Mouse (Mus musculus) liver, embryonic 14.5 days (tissue): ENCODE data around the gene Mtnr1a. TPM values are rescaled to one million over a fixed set of nuclear protein-coding genes. Genes with fewer than 3 reads are reported as not detected.
A peak's percentile ranks its signal among the peaks of the same experiment; 100 is the strongest.

Experiments used
- ATAC-seq: fragments of 200-750 bp; cut with Nextera tagmentation; 2 replicates; pipeline ENCODE4 v1.8.0; 2017; ENCODE audit warnings: moderate number of reproducible peaks, mild to moderate bottlenecking, moderate library complexity; ENCODE audit not compliant: insufficient read depth
- DNase-seq, 3 experiments: peaks; one replicate each; pipeline ENCODE4 v3.0.0-alpha.2; 2012 to 2013; ENCODE audit warnings: low read depth in 3 of 3, low spot score in 3 of 3
- H3K27ac ChIP-seq: fragments of 300-500 bp; sonication (generic); 2 replicates; pipeline ENCODE4 v1.5.1; 2014; ENCODE audit warnings: moderate library complexity, mild to moderate bottlenecking, control low read depth, inconsistent platforms
- H3K27me3 ChIP-seq: fragments of 300-500 bp; sonication (generic); 2 replicates; pipeline ENCODE4 v1.6.1; 2014; ENCODE audit warnings: mild to moderate bottlenecking, low read length, moderate library complexity; ENCODE audit not compliant: control insufficient read depth, insufficient read depth
- H3K36me3 ChIP-seq: fragments of 300-500 bp; sonication (generic); replicated peaks from 2 replicates; pipeline ENCODE4 v1.6.1; 2014; ENCODE audit warnings: low read depth; ENCODE audit not compliant: control insufficient read depth, insufficient read depth
- H3K4me1 ChIP-seq, 2 experiments: fragments of 200-500 bp in 1 of 2; fragments of 300-500 bp in 1 of 2; sonication (generic) in 1 of 2; replicated peaks; 2 replicates each; pipeline ENCODE4 v1.6.1; 2012 to 2014; ENCODE audit warnings: antibody characterized with exemption in 1 of 2, inconsistent platforms in 1 of 2, low read length in 1 of 2; ENCODE audit not compliant: control insufficient read depth in 2 of 2, insufficient read depth in 2 of 2
- H3K4me2 ChIP-seq: fragments of 300-500 bp; sonication (generic); 2 replicates; pipeline ENCODE4 v1.6.1; 2014; ENCODE audit warnings: low read depth, mild to moderate bottlenecking, control low read depth, moderate library complexity
- H3K4me3 ChIP-seq, 2 experiments: fragments of 200-500 bp in 1 of 2; fragments of 300-500 bp in 1 of 2; sonication (generic) in 1 of 2; 2 replicates each; pipeline ENCODE4 v1.5.1; 2012 to 2014; ENCODE audit warnings: low read depth in 2 of 2, low read length in 2 of 2, mild to moderate bottlenecking in 2 of 2, control low read depth in 1 of 2, inconsistent platforms in 1 of 2, moderate library complexity in 1 of 2; ENCODE audit not compliant: insufficient read depth in 1 of 2
- H3K9ac ChIP-seq: fragments of 300-500 bp; sonication (generic); replicated peaks from 2 replicates; pipeline ENCODE4 v1.6.1; 2014; ENCODE audit warnings: mild to moderate bottlenecking, control low read depth, moderate library complexity
- H3K9me3 ChIP-seq: fragments of 300-500 bp; sonication (generic); 2 replicates; pipeline ENCODE4 v1.6.1; 2016; ENCODE audit warnings: low read length, mixed read lengths; ENCODE audit not compliant: control insufficient read depth
- CTCF ChIP-seq: IDR thresholded peaks from 2 replicates; pipeline ENCODE4 v1.5.1; 2016; ENCODE audit warnings: antibody characterized with exemption, low read depth, control low read depth
- EP300 ChIP-seq: IDR thresholded peaks from 2 replicates; pipeline ENCODE4 v1.6.1; 2016; ENCODE audit warnings: antibody characterized with exemption, low read depth
- WGBS: fragments of 180-500 bp; shearing (Covaris S2); extraction: QIAGEN DNeasy Blood & Tissue Kit; methylation state at CpG from one replicate; pipeline ENCODE4 v1.1.7; 2014; ENCODE audit not compliant: insufficient replicate concordance; 5-methylcytosine and 5-hydroxymethylcytosine counted together
- polyA plus RNA-seq, 2 experiments: library from polyadenylated mRNA; depleted of rRNA in 1 of 2; stranded (reverse) in 1 of 2; unstranded in 1 of 2; fragments of >200 nt; fragmentation: Nextera tagmentation in 1 of 2; extraction: Ambion mirVana in 1 of 2; gene quantifications; 2 replicates each; pipeline versions ENCODE4 v1.2.1 to v1.2.3; 2012 to 2014

The Mtnr1a gene
- polyA plus RNA-seq, 2 experiments: 0.02 TPM; not detected in 1

GRCm38 (mm10) chr8:45038350-45038749 lies 30.6 kb upstream of the Mtnr1a start:
- no peak for ATAC-seq
- WGBS: 73% methylated on average over 15 of the region's 15 CpGs
- Histone ChIP-seq H3K9me3 (peaks cover 2% of the 10 kb centered on the region), H3K4me1 (no peaks in the 10 kb centered on the region), H3K27ac (no peak overlapping the region), H3K36me3 (no peaks in the 10 kb centered on the region), H3K4me3 (no peak overlapping the region), H3K27me3 (no peaks in the 10 kb centered on the region), H3K4me2 (no peak overlapping the region), H3K9ac (no peak overlapping the region)
- no peak for DNase-seq
- TF ChIP-seq CTCF: no peak
- TF ChIP-seq EP300: no peak

GRCm38 (mm10) chr8:45044160-45044559 lies 24.8 kb upstream of the Mtnr1a start:
- no peaks in the 10 kb centered on the region for H3K4me1 ChIP-seq
- DNase-seq (no peak), ATAC-seq (no peak)
- no peak overlapping the region for H3K4me2 ChIP-seq
- no peak overlapping the region for H3K4me3 ChIP-seq
- 83% methylated on average over 26 of the region's 26 CpGs for WGBS
- TF ChIP-seq EP300 (no peak), CTCF (no peak)
- H3K36me3 ChIP-seq: no peaks in the 10 kb centered on the region; the same call in 1 of the 2 replicates
- no peak overlapping the region for H3K27ac ChIP-seq
- H3K9me3 ChIP-seq: peaks cover 2% of the 10 kb centered on the region; the same call in 1 of the 2 replicates
- no peak overlapping the region for H3K9ac ChIP-seq
- no peaks in the 10 kb centered on the region for H3K27me3 ChIP-seq

GRCm38 (mm10) chr8:45050451-45050850 lies 18.5 kb upstream of the Mtnr1a start:
- H3K36me3 ChIP-seq: no peaks in the 10 kb centered on the region
- no peaks in the 10 kb centered on the region for H3K9me3 ChIP-seq
- no peak overlapping the region for H3K9ac ChIP-seq

GRCm38 (mm10) chr8:45051236-45051635 lies 17.7 kb upstream of the Mtnr1a start:
- Histone ChIP-seq H3K4me2 (no peak overlapping the region), H3K4me3 (no peak overlapping the region), H3K9me3 (no peaks in the 10 kb centered on the region), H3K4me1 (no peaks in the 10 kb centered on the region), H3K27me3 (no peaks in the 10 kb centered on the region), H3K9ac (no peak overlapping the region), H3K27ac (no peak overlapping the region), H3K36me3 (no peaks in the 10 kb centered on the region)
- no peak for DNase-seq
- no peak for ATAC-seq
- 83% methylated on average over 30 of the region's 30 CpGs for WGBS
- no peak for TF ChIP-seq EP300

More at GRCm38 (mm10) chr8:45050451-45050850, 18.5 kb upstream of the Mtnr1a start:
- no peak for DNase-seq
- WGBS: 67% methylated on average over 8 of the region's 8 CpGs
- H3K4me1 ChIP-seq: no peaks in the 10 kb centered on the region
- no peak overlapping the region for H3K4me3 ChIP-seq
- no peaks in the 10 kb centered on the region for H3K27me3 ChIP-seq
- TF ChIP-seq CTCF (no peak), EP300 (no peak)
- no peak overlapping the region for H3K4me2 ChIP-seq
- ATAC-seq: no peak
- H3K27ac ChIP-seq: no peak overlapping the region

- H3K4me3 ChIP-seq: no peak overlapping the region
- H3K27me3 ChIP-seq: no peaks in the 10 kb centered on the region
- no peaks in the 10 kb centered on the region for H3K36me3 ChIP-seq
- H3K4me1 ChIP-seq: no peaks in the 10 kb centered on the region
- no peak for ATAC-seq
- WGBS: 66% methylated on average over 1 of the region's 1 CpGs
- H3K9ac ChIP-seq: no peak overlapping the region
- H3K4me2 ChIP-seq: no peak overlapping the region
- no peak overlapping the region for H3K27ac ChIP-seq
- TF ChIP-seq CTCF (peak; percentile 28; the same call in 1 of the 2 replicates), EP300 (no peak)
- no peak for DNase-seq
- no peaks in the 10 kb centered on the region for H3K9me3 ChIP-seq
These were observed 16.7 kb upstream of the Mtnr1a start for GRCm38 (mm10) chr8:45052205-45052604.
